Mouse (Mus musculus) intestine, embryonic 15.5 days (tissue): Measurements from ENCODE around the gene Krt31. TPM values are rescaled to one million over a fixed set of nuclear protein-coding genes. Genes with fewer than 3 reads are reported as not detected.

Source experiments
- ATAC-seq: fragments of 200-750 bp; cut with Nextera tagmentation; 2 replicates; pipeline ENCODE4 v1.8.0; 2017; ENCODE audit warnings: moderate TSS enrichment, moderate library complexity
- H3K27ac ChIP-seq: fragments of 300-500 bp; sonication (generic); 2 replicates; pipeline ENCODE4 v1.5.1; 2015; ENCODE audit warnings: mild to moderate bottlenecking, inconsistent platforms
- H3K27me3 ChIP-seq: fragments of 300-500 bp; sonication (generic); replicated peaks from 2 replicates; pipeline ENCODE4 v1.6.1; 2015; ENCODE audit warnings: inconsistent platforms
- H3K36me3 ChIP-seq: fragments of 300-500 bp; sonication (generic); 2 replicates; pipeline ENCODE4 v1.6.1; 2015; ENCODE audit warnings: inconsistent platforms
- H3K4me1 ChIP-seq: fragments of 300-500 bp; sonication (generic); replicated peaks from 2 replicates; pipeline ENCODE4 v1.6.1; 2015; ENCODE audit warnings: inconsistent platforms
- H3K4me2 ChIP-seq: fragments of 300-500 bp; sonication (generic); replicated peaks from 2 replicates; pipeline ENCODE4 v1.6.1; 2015; ENCODE audit warnings: mild to moderate bottlenecking, inconsistent platforms
- H3K4me3 ChIP-seq: fragments of 300-500 bp; sonication (generic); replicated peaks from 2 replicates; pipeline ENCODE4 v1.5.1; 2015; ENCODE audit warnings: inconsistent platforms
- H3K9ac ChIP-seq: fragments of 300-500 bp; sonication (generic); 2 replicates; pipeline ENCODE4 v1.6.1; 2015; ENCODE audit warnings: inconsistent platforms
- H3K9me3 ChIP-seq: fragments of 300-500 bp; sonication (generic); 2 replicates; pipeline ENCODE4 v1.6.1; 2016; ENCODE audit warnings: inconsistent platforms
- WGBS: fragments of 180-500 bp; shearing (Covaris S2); methylation state at CpG from one replicate; pipeline ENCODE4 v1.1.7; 2015; 5-methylcytosine and 5-hydroxymethylcytosine counted together
- polyA plus RNA-seq: library from polyadenylated mRNA; unstranded; fragments of >200 nt; fragmentation: Nextera tagmentation; extraction: Ambion mirVana; gene quantifications from 2 replicates; pipeline ENCODE4 v1.2.1, GENCODE M21; 2015

Gene Krt31
- polyA plus RNA-seq, result not detected in 2 replicates

DNA sequence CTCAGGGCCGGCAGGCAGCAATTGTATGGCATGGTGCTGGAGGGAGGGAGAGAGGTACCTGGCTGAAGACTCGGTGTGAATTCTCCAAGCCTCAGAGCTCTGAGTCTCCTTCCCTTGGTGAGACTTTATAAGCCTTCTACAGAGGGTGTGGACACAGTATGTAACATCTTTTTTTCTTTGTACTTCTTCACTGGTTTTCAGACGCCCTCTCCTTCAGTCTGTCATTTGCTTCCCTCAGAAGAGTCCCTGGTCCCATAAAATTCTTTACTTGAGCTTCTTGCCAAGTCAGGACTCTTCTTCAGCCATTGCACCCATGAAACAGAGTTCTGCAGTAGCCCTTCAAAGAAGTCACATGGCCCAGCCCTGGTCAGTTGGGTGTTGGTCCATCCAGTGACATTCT, at the start of gene Krt31:
Gene Krt31, minus strand, starts transcription at position 101 of the 400 bp plus-strand sequence.
- Histone ChIP-seq H3K4me1 (0 out of 2 replicates have a peak, but pooled peaks cover 3% of the 10 kb centered on the region), H3K4me2 (no peak within 1 kb of the TSS), H3K4me3 (no peak within 1 kb of the TSS), H3K9me3 (no peaks in the 10 kb centered on the region), H3K27ac (no peak within 1 kb of the TSS), H3K36me3 (no peaks in the 10 kb centered on the region), H3K9ac (no peak within 1 kb of the TSS), H3K27me3 (no peaks in the 10 kb centered on the region)
- no peak for ATAC-seq
- 85% methylated on average over 3 of the region's 3 CpGs for WGBS

DNA sequence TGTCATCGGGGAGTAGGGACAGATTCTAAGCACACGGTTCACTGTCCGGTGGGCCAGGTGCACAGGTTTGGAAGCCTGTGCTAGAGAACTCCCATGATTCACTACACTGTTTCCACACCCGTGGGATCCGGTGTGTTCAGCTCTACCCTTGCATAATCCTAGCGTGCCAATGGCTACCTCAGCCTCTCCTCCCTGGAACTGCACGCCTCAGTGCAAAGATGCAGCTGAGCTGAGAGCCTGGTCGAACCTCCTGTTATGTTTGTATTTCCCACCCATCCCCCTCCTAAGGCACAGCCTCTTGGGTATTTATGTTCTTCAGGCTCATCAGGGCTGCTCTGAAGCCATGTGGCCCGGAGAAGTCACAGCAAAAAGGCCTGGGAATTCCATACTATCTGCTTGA, 47.5 kb upstream of the Krt31 start:
- ATAC-seq, result no peak
- 0 out of 2 replicates have a peak, but pooled peaks cover under 1% of the 10 kb centered on the region for H3K4me1 ChIP-seq
- no peak overlapping the region for H3K4me3 ChIP-seq
- 60% methylated on average over 9 of the region's 9 CpGs for WGBS
- no peaks in the 10 kb centered on the region for H3K36me3 ChIP-seq
- H3K27ac ChIP-seq, result no peak overlapping the region
- H3K9me3 ChIP-seq, result no peaks in the 10 kb centered on the region
- no peak overlapping the region for H3K9ac ChIP-seq
- H3K27me3 ChIP-seq, result no peaks in the 10 kb centered on the region
- H3K4me2 ChIP-seq, result no peak overlapping the region

DNA sequence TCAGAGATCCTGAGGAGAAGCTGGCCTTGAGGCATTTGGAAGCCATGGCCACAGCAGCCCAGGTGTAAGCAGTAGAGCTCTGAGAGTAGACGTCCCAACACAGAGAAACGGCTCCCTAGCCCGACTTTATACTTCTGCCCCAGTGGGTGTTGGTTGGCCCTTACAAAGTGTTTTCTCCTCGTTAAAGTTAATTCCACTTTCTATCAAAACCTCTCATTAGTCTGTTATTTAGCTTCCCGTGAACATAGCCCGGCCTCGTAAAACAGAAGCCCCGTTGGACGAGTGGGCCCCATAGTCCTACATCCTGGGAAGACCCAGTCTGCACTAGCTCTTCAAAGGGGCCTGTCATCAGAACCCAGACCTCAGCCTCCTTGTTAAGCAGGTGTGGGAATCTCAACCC, 45.8 kb upstream of the Krt31 start, which contains the start of gene Krt35:
Gene Krt35, minus strand, starts transcription at position 101 of the 400 bp plus-strand sequence.
- H3K4me1 ChIP-seq, result no peaks in the 10 kb centered on the region
- H3K27ac ChIP-seq, result no peak within 1 kb of the TSS
- WGBS, result 82% methylated on average over 9 of the region's 9 CpGs
- H3K9ac ChIP-seq, result no peak within 1 kb of the TSS
- no peak within 1 kb of the TSS for H3K4me3 ChIP-seq
- no peaks in the 10 kb centered on the region for H3K27me3 ChIP-seq
- no peak within 1 kb of the TSS for H3K4me2 ChIP-seq
- H3K9me3 ChIP-seq, result no peaks in the 10 kb centered on the region
- no peaks in the 10 kb centered on the region for H3K36me3 ChIP-seq
- no peak for ATAC-seq

DNA sequence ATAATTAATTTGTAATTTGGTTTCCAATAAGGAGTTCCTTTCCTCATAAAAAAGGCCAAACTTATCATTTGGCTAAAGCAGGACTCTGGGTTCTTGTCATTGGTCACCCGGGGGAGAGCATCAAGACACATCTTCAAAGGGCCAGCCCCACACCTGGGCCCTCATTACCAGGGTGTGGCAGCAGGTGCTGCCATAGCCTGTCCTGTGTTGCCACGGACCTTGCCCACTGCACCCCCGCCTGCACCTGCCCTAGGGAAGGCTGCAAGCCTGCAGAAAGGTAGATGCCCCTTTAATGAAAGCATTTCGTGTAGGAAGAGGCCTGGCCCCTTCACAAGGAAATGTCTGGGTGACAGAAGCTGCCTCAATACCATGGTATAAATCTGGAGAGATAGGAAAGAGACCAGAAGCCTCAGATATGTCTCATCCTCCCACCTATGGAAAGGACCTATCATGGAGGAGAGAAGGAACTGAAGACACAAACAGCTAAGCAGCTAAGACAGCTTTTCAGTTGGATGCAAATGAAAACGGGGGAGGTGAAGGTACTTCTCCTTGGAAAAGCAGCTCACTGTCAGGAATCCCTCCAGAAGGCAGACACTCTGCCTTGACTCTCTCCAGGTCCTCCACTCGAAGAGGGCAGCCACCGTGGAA, 38.2 kb upstream of the Krt31 start:
- H3K4me3 ChIP-seq, result no peak overlapping the region
- ATAC-seq, result peak; percentile 78
- no peak overlapping the region for H3K4me2 ChIP-seq
- H3K27me3 ChIP-seq, result no peaks in the 10 kb centered on the region
- H3K9ac ChIP-seq, result no peak overlapping the region
- WGBS, result 55% methylated on average over 7 of the region's 7 CpGs
- no peak overlapping the region for H3K27ac ChIP-seq
- H3K4me1 ChIP-seq, result no peaks in the 10 kb centered on the region; the same call in 1 of the 2 replicates
- H3K9me3 ChIP-seq, result no peaks in the 10 kb centered on the region
- no peaks in the 10 kb centered on the region for H3K36me3 ChIP-seq

DNA sequence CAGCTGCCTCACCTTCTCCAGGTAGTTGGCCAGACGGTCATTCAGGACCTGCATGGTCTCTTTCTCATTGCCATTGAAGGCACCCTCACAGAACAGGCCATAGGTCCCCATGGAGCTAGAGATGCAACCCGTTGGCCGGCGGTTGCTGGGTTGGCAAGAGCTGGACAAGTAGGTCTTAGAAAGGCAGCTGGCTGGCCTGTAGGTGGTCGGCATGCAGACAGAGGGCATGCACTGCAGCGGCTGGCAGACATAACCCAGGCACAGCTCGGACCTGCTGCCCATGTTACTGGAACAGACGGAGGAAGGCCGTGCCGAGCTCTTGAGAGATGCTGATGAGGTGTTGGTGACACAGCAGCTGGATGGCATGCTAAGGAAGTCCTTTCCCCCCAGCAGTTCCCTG, 37.5 kb upstream of the Krt31 start, which contains the start of gene Krt32:
Gene Krt32, minus strand, starts transcription at position 366 of the 400 bp plus-strand sequence.
- Histone ChIP-seq H3K4me1 (no peaks in the 10 kb centered on the region; the same call in 1 of the 2 replicates), H3K27ac (no peak within 1 kb of the TSS), H3K36me3 (no peaks in the 10 kb centered on the region), H3K9ac (no peak within 1 kb of the TSS), H3K4me3 (no peak within 1 kb of the TSS), H3K4me2 (no peak within 1 kb of the TSS), H3K9me3 (no peaks in the 10 kb centered on the region), H3K27me3 (no peaks in the 10 kb centered on the region)
- no peak for ATAC-seq
- WGBS, result 92% methylated on average over 10 of the region's 10 CpGs

DNA sequence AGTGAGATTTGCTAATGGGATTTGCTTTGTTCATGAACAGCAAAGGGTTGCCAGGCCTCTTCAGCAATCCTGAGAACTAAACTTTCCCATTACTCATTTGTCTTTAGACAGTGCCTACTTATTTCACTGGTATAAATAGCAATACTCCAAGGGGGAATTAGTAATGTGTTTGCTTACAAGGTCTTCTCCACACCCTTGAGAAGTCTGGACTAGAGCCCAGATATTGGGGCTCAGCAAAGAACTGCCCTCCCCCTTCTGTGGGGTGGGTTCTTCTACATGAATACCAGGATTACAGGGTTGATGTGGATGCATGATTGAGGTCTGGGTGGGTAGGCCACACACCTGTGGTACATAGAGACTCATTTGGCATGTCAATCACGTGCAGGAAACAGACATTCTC, 23.5 kb upstream of the Krt31 start:
- Histone ChIP-seq H3K4me1 (no peaks in the 10 kb centered on the region), H3K9ac (no peak overlapping the region), H3K9me3 (no peaks in the 10 kb centered on the region), H3K36me3 (no peaks in the 10 kb centered on the region), H3K27me3 (no peaks in the 10 kb centered on the region), H3K27ac (no peak overlapping the region), H3K4me3 (no peak overlapping the region), H3K4me2 (no peak overlapping the region)
- WGBS, result 78% methylated on average over 1 of the region's 1 CpGs
- ATAC-seq, result no peak

DNA sequence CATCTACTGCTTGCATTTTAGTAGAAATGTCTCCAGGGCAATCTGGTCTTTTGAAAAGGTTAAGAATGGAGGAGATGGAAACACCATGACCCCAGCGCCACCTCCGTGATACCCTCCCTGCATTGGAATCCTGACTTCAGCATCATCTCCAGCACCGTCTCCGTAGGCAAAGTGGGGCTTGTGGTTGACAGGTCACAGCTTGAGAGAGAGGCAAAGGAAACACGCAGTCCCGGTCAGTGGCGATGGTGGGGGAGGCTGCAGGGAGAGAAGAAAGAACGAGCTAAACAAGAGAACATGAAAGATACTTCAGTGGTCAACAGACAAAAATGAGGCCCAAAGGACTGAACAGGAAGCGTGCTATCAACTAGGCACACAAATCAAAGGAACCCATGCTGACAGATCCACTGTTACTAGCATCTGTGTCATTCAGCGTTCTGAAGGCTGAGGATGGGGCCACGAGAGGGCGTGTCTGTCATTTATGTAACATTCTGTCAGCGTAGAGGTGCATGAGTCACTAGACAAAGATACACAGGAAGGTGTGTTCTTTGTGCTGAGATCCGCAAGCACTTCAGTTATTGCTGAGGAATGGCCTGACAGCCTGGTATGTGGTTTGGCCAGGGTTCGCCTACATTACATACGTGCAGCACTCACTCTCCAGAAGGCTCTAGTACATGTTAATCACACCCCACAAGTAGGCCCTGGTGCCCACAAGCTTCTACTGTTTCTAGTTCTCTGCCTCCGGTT, 17.1 kb upstream of the Krt31 start:
- Histone ChIP-seq H3K36me3 (no peaks in the 10 kb centered on the region), H3K9me3 (no peaks in the 10 kb centered on the region), H3K4me3 (no peak overlapping the region), H3K27me3 (no peaks in the 10 kb centered on the region), H3K27ac (no peak overlapping the region), H3K4me2 (no peak overlapping the region), H3K9ac (no peak overlapping the region), H3K4me1 (no peaks in the 10 kb centered on the region)
- WGBS, result 64% methylated on average over 17 of the region's 17 CpGs
- peak; percentile 89 for ATAC-seq

DNA sequence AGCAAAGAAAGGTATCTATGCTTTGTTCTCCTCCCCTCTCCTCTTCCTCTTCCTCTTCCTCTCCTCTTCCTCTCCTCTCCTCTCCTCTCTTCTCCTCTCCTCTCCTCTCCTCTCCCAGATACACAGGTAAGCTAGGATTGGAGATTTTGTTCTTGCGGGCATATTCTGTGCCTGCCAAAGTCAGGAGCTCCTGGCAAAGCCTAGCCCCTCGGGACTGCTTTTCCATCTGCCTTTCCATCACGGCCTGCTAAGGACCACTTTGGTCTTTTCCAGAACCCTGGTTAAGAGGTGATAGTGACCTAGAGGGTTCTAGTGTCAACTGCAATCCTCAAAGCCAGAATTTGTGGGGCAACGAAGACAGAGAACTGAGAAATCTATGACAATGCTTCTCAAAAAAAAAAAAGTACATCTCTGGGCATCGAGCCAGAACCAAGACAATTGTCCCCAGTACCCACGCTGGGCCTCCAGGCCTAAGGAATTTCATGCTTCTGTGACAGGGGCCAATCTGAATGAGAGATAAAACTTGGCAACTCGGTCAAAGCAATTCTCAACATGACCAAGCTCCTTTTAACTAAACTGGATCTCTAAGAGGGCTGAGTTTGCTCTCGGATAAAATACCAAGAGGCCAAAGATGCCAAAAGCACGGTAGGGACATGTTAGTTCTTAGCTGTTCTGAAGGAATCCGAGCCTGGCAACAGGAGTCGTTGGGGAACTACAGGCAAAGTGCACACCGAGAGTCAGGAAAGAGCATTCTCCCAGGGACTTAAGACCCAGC, 16.1 kb upstream of the Krt31 start:
- H3K9me3 ChIP-seq, result no peaks in the 10 kb centered on the region
- no peak overlapping the region for H3K4me3 ChIP-seq
- H3K27ac ChIP-seq, result no peak overlapping the region
- no peaks in the 10 kb centered on the region for H3K27me3 ChIP-seq
- H3K4me2 ChIP-seq, result no peak overlapping the region
- WGBS, result 77% methylated on average over 12 of the region's 12 CpGs
- no peak for ATAC-seq
- H3K9ac ChIP-seq, result no peak overlapping the region
- no peaks in the 10 kb centered on the region for H3K36me3 ChIP-seq
- no peaks in the 10 kb centered on the region for H3K4me1 ChIP-seq

DNA sequence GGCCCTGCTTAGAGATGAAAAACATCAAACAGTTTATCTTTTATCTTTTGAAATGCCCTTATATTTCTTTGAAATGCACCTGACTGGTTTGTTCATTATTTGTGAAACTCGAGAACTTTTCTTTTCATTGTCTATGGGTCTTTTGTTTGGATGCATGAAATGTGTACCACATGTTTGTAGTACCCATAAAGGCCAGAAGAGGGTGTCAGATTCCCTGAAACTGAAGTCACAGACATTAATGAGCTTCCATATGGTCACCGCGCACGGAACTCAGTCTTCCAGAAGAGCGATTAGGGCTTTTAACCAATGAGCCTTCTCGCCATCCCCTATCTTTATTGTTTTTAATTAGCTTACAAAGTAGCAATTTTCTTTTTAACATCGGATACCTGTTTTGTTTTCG, 8.5 kb upstream of the Krt31 start:
- Histone ChIP-seq H3K4me3 (no peak overlapping the region), H3K9me3 (no peaks in the 10 kb centered on the region), H3K27me3 (no peaks in the 10 kb centered on the region), H3K9ac (no peak overlapping the region), H3K27ac (no peak overlapping the region), H3K36me3 (no peaks in the 10 kb centered on the region), H3K4me2 (no peak overlapping the region), H3K4me1 (no peaks in the 10 kb centered on the region)
- WGBS, result 79% methylated on average over 8 of the region's 8 CpGs
- no peak for ATAC-seq

DNA sequence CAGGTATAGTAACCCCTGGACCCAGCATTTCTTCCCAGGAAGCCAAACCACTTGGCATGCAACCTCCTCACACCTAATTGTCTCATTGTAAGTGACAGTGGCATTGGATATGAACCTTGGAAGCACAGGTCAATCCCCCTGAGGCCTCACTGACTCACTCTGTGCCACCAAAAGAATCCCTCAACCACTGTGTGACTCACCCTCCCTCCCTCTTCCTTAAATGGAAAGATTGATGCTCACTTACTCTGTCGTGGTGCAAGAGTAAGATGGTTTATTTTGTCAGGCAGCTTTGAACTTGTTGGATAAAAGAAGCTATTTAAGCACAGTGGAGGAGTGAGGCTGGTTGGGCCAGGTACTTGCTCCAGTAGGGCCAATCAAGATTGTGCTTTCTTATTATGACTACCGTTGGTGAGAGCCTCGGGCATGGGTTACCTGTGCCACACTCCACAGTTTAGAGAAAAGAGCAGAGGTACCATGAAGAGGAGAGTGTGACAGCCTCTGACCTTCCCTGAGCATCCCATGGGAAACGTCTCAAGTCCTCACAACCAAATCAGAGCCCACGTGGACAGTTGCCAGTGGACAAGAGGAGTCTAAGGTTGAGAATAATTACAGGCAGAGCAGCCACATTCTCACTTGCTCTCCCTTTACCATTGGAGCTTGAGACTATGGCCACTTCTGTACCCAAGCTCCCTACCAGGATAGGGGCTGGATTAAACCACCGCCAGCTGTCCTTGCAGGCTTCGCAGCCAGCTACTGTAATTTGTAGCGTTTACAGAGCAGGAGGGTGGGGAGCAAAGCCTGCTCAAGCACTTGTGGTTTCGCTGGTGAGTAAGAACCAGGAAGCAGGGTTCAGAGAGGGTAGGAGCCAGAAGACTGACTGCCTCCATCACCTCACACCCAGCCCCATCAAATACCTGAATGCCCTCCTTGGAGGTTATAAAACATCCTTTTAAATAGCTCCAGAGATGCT, 5.6 kb upstream of the Krt31 start:
- no peak overlapping the region for H3K4me3 ChIP-seq
- no peak overlapping the region for H3K9ac ChIP-seq
- no peaks in the 10 kb centered on the region for H3K9me3 ChIP-seq
- no peaks in the 10 kb centered on the region for H3K4me1 ChIP-seq
- no peak for ATAC-seq
- H3K36me3 ChIP-seq, result no peaks in the 10 kb centered on the region
- no peak overlapping the region for H3K4me2 ChIP-seq
- 59% methylated on average over 9 of the region's 9 CpGs for WGBS
- no peak overlapping the region for H3K27ac ChIP-seq
- no peaks in the 10 kb centered on the region for H3K27me3 ChIP-seq

DNA sequence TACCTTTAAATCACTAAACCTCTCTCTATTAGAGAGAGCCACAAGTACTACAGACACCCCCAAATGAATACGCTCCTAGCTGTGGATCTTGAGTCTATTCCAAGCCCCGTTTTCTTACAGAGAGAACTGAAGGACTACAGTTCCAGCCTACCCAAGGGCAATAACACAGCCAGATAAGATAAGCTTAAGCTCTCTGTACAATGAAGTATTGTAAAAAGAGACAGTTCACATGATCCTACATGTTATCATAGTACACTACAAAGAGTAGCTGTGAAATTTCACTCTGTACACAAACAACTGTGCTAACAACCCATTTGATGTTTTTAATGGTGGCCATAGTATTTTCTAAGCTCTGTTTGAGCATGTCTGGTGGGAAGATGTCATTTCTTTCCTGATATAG, 3.2 kb downstream of the Krt31 start:
- peak; percentile 78; the same call in 1 of the 2 replicates for ATAC-seq

More for the DNA sequence above, 3.2 kb downstream of the Krt31 start:
- H3K4me2 ChIP-seq, result no peak overlapping the region
- H3K27ac ChIP-seq, result no peak overlapping the region
- H3K36me3 ChIP-seq, result no peaks in the 10 kb centered on the region
- H3K9me3 ChIP-seq, result no peaks in the 10 kb centered on the region
- WGBS, result 67% methylated on average over 2 of the region's 2 CpGs
- H3K4me3 ChIP-seq, result no peak overlapping the region
- H3K4me1 ChIP-seq, result 0 out of 2 replicates have a peak, but pooled peaks cover 3% of the 10 kb centered on the region
- no peaks in the 10 kb centered on the region for H3K27me3 ChIP-seq
- no peak overlapping the region for H3K9ac ChIP-seq
